Mouse (Mus musculus) hindbrain, embryonic 16.5 days (tissue): ENCODE data around the gene Nnat. TPM values are rescaled to one million over a fixed set of nuclear protein-coding genes. Genes with fewer than 3 reads are reported as not detected.
"Not testable (repeated sequence)": the region's sequence is repeated elsewhere in the genome, so short reads cannot be mapped to it uniquely, and the experiment has no call there.

Experiments used
- ATAC-seq: fragments of 200-750 bp; cut with Nextera tagmentation; 2 replicates; pipeline ENCODE4 v1.8.0; 2017; ENCODE audit warnings: moderate TSS enrichment, moderate library complexity
- H3K27ac ChIP-seq: fragments of 300-500 bp; sonication (generic); 2 replicates; pipeline ENCODE4 v1.5.1; 2014; ENCODE audit warnings: low read depth, mild to moderate bottlenecking, control low read depth, low read length, moderate library complexity
- H3K27me3 ChIP-seq: fragments of 300-500 bp; sonication (generic); replicated peaks from 2 replicates; pipeline ENCODE4 v1.6.1; 2014; ENCODE audit warnings: low read length; ENCODE audit not compliant: control insufficient read depth, insufficient read depth
- H3K36me3 ChIP-seq: fragments of 300-500 bp; sonication (generic); 2 replicates; pipeline ENCODE4 v1.6.1; 2014; ENCODE audit warnings: mild to moderate bottlenecking, low read length, moderate library complexity, mixed read lengths; ENCODE audit not compliant: control insufficient read depth, insufficient read depth
- H3K4me1 ChIP-seq: fragments of 300-500 bp; sonication (generic); 2 replicates; pipeline ENCODE4 v1.6.1; 2014; ENCODE audit warnings: low read depth, low read length; ENCODE audit not compliant: control insufficient read depth, insufficient read depth
- H3K4me2 ChIP-seq: fragments of 300-500 bp; sonication (generic); 2 replicates; pipeline ENCODE4 v1.6.1; 2014; ENCODE audit warnings: mild to moderate bottlenecking, low read length, control low read depth, moderate library complexity
- H3K4me3 ChIP-seq: fragments of 300-500 bp; sonication (generic); 2 replicates; pipeline ENCODE4 v1.5.1; 2014; ENCODE audit warnings: mild to moderate bottlenecking, low read length, control low read depth, moderate library complexity
- H3K9ac ChIP-seq: fragments of 300-500 bp; sonication (generic); 2 replicates; pipeline ENCODE4 v1.6.1; 2014; ENCODE audit warnings: low read depth, mild to moderate bottlenecking, control low read depth, low read length, moderate library complexity
- H3K9me3 ChIP-seq: fragments of 300-500 bp; sonication (generic); 2 replicates; pipeline ENCODE4 v1.6.1; 2014; ENCODE audit warnings: mild to moderate bottlenecking, low read length, moderate library complexity; ENCODE audit not compliant: control insufficient read depth
- WGBS: fragments of 180-500 bp; shearing (Covaris S2); extraction: QIAGEN DNeasy Blood & Tissue Kit; methylation state at CpG from one replicate; pipeline ENCODE4 v1.1.7; 2014; 5-methylcytosine and 5-hydroxymethylcytosine counted together
- polyA plus RNA-seq: library from polyadenylated mRNA; unstranded; fragments of >200 nt; fragmentation: Nextera tagmentation; extraction: Ambion mirVana; gene quantifications from 2 replicates; pipeline ENCODE4 v1.2.1, GENCODE M21; 2015

Nnat gene
- polyA plus RNA-seq, 1 experiment from 2014 or later = 6,388 TPM

- Histone ChIP-seq H3K9me3 (no peaks in the 10 kb centered on the region), H3K4me1 (peaks cover 10% of the 10 kb centered on the region), H3K27me3 (no peaks in the 10 kb centered on the region), H3K27ac (no peak overlapping the region), H3K36me3 (no peaks in the 10 kb centered on the region), H3K4me2 (no peak overlapping the region), H3K9ac (no peak overlapping the region), H3K4me3 (no peak overlapping the region)
- ATAC-seq = no peak
- WGBS = 71% methylated on average over 9 of the region's 9 CpGs
Measured at GRCm38 (mm10) chr2:157569796-157570485, 10.1 kb downstream of the Nnat start.

- Histone ChIP-seq H3K4me1 (peaks cover 6% of the 10 kb centered on the region), H3K9me3 (no peaks in the 10 kb centered on the region), H3K27me3 (no peaks in the 10 kb centered on the region), H3K36me3 (no peaks in the 10 kb centered on the region), H3K9ac (no peak within 1 kb of the TSS), H3K27ac (no peak within 1 kb of the TSS), H3K4me2 (no peak within 1 kb of the TSS), H3K4me3 (no peak within 1 kb of the TSS)
- WGBS = 9% methylated on average over 6 of the region's 6 CpGs
- ATAC-seq = no peak; the same call in 1 of the 2 replicates
Measured at GRCm38 (mm10) chr2:157571224-157571832, 11.4 kb downstream of the Nnat start, which contains the start of gene Blcap. Gene Blcap (minus strand): TSS chr2:157571274.

- Histone ChIP-seq H3K9me3 (no peaks in the 10 kb centered on the region), H3K27me3 (no peaks in the 10 kb centered on the region), H3K27ac (no peak overlapping the region), H3K9ac (no peak overlapping the region), H3K4me3 (no peak overlapping the region), H3K4me2 (no peak overlapping the region), H3K4me1 (no peaks in the 10 kb centered on the region), H3K36me3 (no peaks in the 10 kb centered on the region)
- no peak; the same call in 1 of the 2 replicates for ATAC-seq
- WGBS = 62% methylated on average over 2 of the region's 2 CpGs
Measured at GRCm38 (mm10) chr2:157572786-157573185, 12.9 kb downstream of the Nnat start.

GRCm38 (mm10) chr2:157585351-157585750 lies 25.5 kb downstream of the Nnat start:
- not testable (repeated sequence) for H3K4me1 ChIP-seq, H3K27ac ChIP-seq, H3K9ac ChIP-seq, H3K4me3 ChIP-seq, ATAC-seq, H3K9me3 ChIP-seq, H3K36me3 ChIP-seq, H3K27me3 ChIP-seq, H3K4me2 ChIP-seq
- WGBS = 17% methylated on average over 7 of the region's 7 CpGs

- H3K4me2 ChIP-seq = no peak overlapping the region
- no peaks in the 10 kb centered on the region for H3K27me3 ChIP-seq
- no peaks in the 10 kb centered on the region for H3K9me3 ChIP-seq
- H3K4me3 ChIP-seq = no peak overlapping the region
- 61% methylated on average over 22 of the region's 22 CpGs for WGBS
- H3K4me1 ChIP-seq = no peaks in the 10 kb centered on the region
- ATAC-seq = no peak
- no peak overlapping the region for H3K9ac ChIP-seq
- no peak overlapping the region for H3K27ac ChIP-seq
- no peaks in the 10 kb centered on the region for H3K36me3 ChIP-seq
Measured at GRCm38 (mm10) chr2:157596876-157597566, 37.1 kb downstream of the Nnat start.

GRCm38 (mm10) chr2:157601435-157601839 lies 41.6 kb downstream of the Nnat start:
- Histone ChIP-seq H3K4me1 (no peaks in the 10 kb centered on the region), H3K4me3 (no peak overlapping the region), H3K4me2 (no peak overlapping the region), H3K9me3 (no peaks in the 10 kb centered on the region), H3K36me3 (no peaks in the 10 kb centered on the region), H3K27ac (no peak overlapping the region), H3K9ac (no peak overlapping the region), H3K27me3 (no peaks in the 10 kb centered on the region)
- 82% methylated on average over 6 of the region's 6 CpGs for WGBS
- ATAC-seq = no peak

- H3K9me3 ChIP-seq = no peaks in the 10 kb centered on the region
- no peaks in the 10 kb centered on the region; the same call in 1 of the 2 replicates for H3K4me1 ChIP-seq
- no peak overlapping the region for H3K4me2 ChIP-seq
- H3K36me3 ChIP-seq = no peaks in the 10 kb centered on the region
- WGBS = 6% methylated on average over 18 of the region's 18 CpGs
- ATAC-seq = peak; percentile 75; the same call in 1 of the 2 replicates
- H3K27ac ChIP-seq = no peak overlapping the region
- H3K9ac ChIP-seq = no peak overlapping the region
- H3K27me3 ChIP-seq = no peaks in the 10 kb centered on the region
- no peak overlapping the region for H3K4me3 ChIP-seq
Measured at GRCm38 (mm10) chr2:157605025-157605675, 45.3 kb downstream of the Nnat start.

GRCm38 (mm10) chr2:157607542-157608236 lies 47.8 kb downstream of the Nnat start:
- ATAC-seq = peak; percentile 28; the same call in 1 of the 2 replicates
- H3K27me3 ChIP-seq = no peaks in the 10 kb centered on the region
- H3K27ac ChIP-seq = no peak overlapping the region
- no peaks in the 10 kb centered on the region for H3K36me3 ChIP-seq
- H3K4me1 ChIP-seq = no peaks in the 10 kb centered on the region; the same call in 1 of the 2 replicates
- H3K4me2 ChIP-seq = no peak overlapping the region
- H3K9me3 ChIP-seq = no peaks in the 10 kb centered on the region
- H3K4me3 ChIP-seq = no peak overlapping the region
- 32% methylated on average over 9 of the region's 9 CpGs for WGBS
- H3K9ac ChIP-seq = no peak overlapping the region
